Mouse (Mus musculus) heart, adult 11 months (tissue): ENCODE measurements around the gene Adra2c.

Experiments used
- DNase-seq: peaks from one replicate; pipeline ENCODE4 v3.0.0; 2022

Gene Adra2c

DNA sequence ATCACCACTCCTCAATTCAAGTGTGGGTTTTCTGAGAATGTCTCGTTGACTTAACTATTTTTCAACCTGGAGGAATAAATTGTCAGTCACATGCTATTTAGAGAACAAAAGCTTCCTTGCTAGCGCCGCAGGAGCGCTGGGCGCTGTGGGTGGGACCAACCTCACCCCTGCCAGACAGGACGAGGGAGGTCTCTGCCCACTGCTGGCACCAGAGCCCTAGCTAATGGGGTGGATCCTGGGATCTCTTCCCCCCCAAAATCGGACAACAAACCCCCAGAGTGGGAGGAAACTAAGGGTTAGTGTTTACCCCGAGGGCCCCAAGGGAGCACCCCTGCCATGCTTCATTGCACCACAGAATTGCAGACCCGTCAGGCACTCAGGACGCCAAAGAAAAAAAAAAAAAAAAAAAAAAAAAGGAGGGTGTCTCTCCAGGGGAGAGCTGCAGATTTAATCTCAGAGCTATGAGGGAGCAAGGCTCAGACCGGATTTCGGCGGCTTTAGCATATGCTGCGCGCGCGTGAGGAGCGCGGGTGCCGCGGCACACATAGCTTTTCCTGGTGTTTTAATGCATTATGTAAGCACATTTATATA, 35.2 kb downstream of the Adra2c start:
- DNase-seq: no peak

DNA sequence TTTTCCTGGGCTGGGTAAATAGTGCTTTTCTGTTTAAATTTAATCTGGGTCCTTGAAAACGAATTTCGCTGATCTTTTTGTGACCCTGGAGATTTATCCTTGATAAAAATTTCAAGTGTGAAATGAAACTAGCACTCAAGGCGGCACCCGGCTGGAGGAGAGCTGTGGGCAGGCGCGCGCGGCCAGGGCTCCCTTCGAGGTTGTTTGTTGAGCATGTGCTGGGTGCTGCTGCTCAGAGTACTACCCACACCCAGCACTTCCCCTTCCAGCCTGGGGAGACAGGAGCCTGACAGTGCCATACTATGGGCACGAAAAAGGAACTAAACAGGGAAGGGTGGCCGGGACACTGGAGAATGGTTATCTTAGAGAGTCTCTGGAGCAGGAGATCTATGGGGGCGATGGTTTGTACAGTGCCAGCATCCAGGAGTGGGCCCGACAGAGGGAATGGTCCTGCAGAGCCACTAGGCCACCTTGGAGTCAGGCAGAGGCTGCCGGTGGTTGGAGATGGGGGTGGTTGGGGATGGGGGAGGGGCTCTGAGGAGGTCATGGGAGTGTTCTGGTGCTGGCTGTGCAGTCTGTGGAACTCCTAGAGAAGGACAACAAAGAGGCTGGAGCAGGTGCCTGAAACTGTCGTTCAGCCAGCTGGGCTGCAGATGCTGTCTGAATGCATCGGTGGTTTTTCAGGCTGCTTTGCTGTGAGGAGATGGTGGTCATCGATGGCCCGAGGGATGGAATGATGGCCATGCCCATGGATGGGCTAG, 35.9 kb downstream of the Adra2c start:
- DNase-seq: peak; percentile 91

DNA sequence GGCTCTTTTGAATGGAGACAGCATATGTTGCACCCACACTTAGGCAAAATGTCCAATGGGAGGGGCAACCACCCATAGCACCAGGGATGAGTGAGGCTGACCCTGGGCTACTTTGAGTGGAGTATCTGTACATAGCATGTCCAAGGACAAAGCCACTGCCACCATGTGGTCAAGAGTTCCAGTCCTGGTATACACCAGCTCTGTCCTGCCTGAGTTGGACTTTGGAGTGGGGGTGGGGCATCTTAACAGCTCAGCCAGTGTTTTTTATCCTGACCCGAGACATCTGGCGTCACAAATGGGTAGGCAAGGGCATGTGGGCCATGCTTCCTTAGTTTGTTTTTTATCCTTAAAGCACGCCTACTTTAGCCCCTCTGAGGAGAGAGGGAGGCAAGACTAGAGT, 36.5 kb downstream of the Adra2c start:
- DNase-seq: no peak

DNA sequence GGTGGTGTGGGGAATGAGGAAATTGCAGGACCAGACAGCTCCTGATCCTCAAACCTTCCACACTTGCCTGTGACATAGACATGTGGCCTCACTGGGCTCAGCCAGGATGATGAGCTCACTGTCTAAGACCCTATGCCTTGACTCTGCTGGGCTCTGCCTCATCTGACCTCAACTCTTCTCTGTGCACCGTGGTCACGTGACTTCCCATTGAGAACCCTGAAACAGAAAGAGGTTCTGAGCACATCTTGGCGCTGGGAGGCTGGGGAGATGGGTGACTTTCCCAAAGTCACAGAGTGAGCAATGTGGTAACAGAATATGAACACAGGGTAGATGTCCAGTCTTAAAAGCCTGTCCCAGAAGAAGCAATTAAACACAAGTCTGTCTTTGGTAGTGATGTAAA, 37.1 kb downstream of the Adra2c start:
- DNase-seq: no peak

DNA sequence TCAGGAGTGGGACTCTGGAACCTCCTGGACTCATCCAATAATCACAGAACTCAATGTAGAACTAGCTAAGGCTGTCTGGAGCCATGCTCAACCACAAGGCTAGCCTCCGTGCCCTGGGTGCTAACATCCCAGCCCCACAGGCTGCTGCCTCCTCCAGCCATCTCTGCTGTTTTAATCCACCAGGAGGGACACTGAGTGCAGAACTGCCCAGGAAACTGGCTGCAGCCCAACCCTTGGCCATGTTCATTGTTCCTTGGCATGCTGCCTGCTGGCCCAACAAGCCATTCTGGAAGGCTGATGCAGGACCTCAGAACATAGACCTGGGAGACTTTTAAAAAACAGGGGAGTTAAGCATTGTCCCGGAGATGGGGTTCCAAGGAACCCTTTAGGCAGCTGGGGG, 42.5 kb downstream of the Adra2c start:
- peak; percentile 97 for DNase-seq

DNA sequence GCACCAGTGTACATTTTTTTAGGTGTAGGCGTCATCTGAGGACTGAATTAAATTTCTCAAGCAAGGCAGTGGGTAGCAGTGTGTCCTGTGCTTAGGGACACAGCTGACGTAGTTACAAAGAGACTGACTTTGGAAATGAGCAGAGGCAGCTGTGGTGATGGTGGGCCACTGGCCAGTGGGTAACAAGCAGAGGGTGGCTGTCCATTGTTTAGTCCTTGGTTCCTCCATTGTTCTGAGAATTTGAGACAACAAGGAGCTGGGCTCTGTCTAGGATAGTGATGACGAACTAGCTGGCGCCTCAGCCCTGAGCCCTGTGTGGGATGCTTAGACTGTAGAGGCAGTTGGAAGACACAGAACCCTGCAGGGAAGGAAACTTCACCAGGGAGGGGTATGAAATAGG, 52.7 kb downstream of the Adra2c start:
- peak; percentile 78 for DNase-seq
